Mouse (Mus musculus): ENCODE measurements around the gene Tcea3. TPM values are rescaled to one million over a fixed set of nuclear protein-coding genes. Genes with fewer than 3 reads are reported as not detected.

Tcea3 gene
- polyA plus RNA-seq, 1 experiment from 2014 or later, result not detected

DNA sequence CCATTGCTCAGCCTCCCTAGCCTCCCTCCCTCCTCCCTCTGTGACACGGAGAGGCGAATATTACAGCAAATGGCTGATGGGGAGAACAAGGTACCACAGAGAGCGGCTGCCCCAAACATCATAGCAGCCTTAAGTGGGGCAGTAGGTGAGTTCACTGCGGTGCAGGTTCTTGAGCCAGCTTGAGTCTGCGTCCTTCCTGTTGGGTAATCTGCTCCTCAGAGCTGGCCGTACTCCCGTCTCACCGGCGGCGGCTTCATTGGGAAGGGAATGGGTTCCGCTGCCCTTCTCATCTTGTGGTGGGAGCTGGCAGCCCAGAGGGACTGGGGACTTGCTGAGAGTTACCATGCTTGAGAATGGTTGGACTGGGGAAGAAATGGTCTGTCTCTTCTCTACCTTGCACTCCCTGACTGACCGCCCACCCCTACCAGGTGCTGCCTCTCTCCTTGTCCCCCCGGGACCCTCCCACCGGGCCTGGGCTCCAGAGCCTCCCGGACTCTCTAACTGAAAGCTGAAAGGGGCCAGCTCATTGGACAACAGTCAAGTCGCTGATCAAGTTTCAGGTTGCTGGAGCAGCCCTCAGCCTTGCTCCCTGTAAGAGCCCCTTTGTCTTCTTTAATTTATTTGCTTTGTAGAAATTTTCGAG, 27.3 kb upstream of the Tcea3 start:
- no peak overlapping the region for H3K27ac ChIP-seq
- H3K36me3 ChIP-seq (ENCODE audit: inconsistent target), result no peaks in the 10 kb centered on the region
- H3K79me2 ChIP-seq (ENCODE audit: inconsistent target), result no peaks in the 10 kb centered on the region
- 14% methylated on average over 17 of the region's 17 CpGs for WGBS (ENCODE audit: missing documents)
- H3K4me3 ChIP-seq (ENCODE audit: inconsistent target), result no peak overlapping the region

DNA sequence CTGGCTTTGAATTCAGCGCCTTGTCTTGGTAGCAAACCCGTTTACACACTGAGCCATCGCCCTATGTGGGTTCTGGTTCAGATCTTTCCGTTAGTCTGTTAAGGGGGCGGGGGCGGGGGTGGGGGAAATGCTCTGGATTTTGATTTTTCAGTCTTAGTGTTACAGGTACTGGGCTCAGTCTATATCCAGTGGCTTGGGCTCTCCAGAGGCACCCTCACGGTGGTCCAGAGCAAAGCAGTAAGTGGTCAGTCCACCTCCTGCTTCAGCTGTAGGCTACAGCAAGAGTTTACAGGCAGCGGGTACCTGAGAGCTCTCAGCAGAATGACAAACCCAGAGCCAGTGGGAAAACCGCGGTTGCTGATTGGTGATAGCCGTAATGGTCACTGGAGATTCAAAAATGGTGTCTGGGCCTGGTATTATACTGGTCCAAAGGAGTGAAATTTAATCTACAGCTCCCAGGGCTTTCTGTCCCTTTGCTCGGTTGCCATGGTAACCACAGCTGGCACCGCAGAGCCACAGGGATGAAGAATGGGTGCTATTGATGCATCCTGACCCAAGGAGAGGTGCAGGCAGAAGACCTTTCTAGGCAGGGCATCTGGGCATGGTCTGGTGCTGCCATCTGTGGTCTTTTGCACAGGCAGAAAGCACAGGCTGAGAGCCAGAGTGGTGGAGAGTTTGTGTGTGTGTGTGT, 23.8 kb upstream of the Tcea3 start:
- H3K36me3 ChIP-seq (ENCODE audit: inconsistent target), result no peaks in the 10 kb centered on the region
- WGBS (ENCODE audit: missing documents), result 85% methylated on average over 12 of the region's 13 CpGs
- no peak overlapping the region for H3K4me3 ChIP-seq (ENCODE audit: inconsistent target)
- H3K79me2 ChIP-seq (ENCODE audit: inconsistent target), result no peaks in the 10 kb centered on the region
- no peak overlapping the region for H3K27ac ChIP-seq

DNA sequence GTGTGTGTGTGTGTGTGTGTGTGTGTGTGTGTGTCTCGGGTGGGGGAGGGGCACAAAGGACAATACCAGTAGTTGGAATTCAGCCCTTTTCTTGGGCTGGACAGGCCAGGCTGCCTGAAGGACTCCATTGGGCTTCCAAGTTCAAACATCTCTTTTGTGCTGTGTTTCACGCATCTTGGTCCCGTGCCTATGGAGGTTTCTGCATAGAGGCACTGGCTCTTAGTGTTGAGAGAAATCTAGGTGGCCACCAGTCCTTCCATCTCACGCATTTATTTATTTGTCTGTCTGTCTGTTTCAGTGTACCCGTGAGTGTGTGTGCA, 23.3 kb upstream of the Tcea3 start:
- no peaks in the 10 kb centered on the region for H3K36me3 ChIP-seq (ENCODE audit: inconsistent target)
- H3K79me2 ChIP-seq (ENCODE audit: inconsistent target), result no peaks in the 10 kb centered on the region
- H3K4me3 ChIP-seq (ENCODE audit: inconsistent target), result no peak overlapping the region
- H3K27ac ChIP-seq, result no peak overlapping the region
- 96% methylated on average over 4 of the region's 5 CpGs for WGBS (ENCODE audit: missing documents)

DNA sequence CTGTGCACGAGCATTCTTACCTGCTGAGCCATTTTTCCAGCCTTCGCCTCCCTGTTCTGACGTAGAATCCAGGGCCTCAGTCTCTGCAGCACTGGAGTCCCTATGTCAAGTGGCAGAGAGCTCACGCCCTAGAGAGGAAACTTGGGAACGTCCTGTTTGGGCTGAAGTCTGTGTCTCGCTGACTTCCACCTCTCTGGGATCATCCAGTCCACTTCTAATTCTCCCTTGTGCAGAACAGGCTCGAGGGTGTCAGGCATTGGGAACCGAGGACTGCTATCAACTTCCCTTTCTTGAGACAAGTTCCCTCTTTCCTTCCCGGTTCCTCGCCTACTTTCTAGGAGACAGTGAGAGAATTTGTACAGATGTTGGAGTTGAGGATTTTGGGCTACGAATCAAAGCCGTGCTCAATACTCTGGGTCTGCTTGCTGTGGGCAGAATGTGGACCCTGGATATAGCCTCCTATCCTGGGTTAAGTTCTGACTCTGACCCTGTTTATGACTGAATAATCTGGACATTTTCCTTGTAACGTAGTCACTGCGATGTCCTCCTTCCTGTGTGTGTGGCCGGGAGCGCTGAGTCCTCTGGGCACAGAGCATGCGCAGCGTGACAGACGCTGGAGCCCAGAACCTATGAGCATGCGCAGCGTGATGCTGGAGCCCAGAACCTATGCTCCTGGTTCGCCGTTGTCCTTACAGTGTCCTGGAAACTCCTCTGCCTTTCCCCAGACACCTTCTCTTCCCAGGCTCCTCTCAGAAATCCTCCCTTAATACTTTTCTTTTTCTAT, 22.7 kb upstream of the Tcea3 start:
- no peak overlapping the region for H3K27ac ChIP-seq
- WGBS (ENCODE audit: missing documents), result 65% methylated on average over 21 of the region's 23 CpGs
- no peak overlapping the region for H3K4me3 ChIP-seq (ENCODE audit: inconsistent target)
- H3K36me3 ChIP-seq (ENCODE audit: inconsistent target), result no peaks in the 10 kb centered on the region
- H3K79me2 ChIP-seq (ENCODE audit: inconsistent target), result no peaks in the 10 kb centered on the region

DNA sequence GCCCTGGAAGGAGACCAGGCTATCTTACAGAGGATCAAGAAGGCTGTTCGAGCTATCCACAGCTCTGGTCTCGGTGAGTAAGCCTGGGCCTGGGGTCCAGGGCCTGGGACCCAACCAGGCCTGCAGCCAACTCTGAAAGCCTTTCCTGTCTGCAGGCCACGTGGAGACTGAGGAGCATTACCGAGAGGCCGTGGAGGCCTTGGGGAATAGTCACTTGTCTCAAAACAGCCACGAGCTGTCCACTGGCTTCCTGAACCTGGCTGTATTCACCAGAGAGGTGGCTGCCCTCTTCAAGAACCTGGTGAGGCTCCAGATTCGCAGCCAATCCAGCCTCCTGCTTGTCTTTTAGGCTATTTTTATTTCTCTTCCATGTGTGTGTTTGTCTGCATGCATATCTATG, 20.1 kb upstream of the Tcea3 start:
- WGBS (ENCODE audit: missing documents), result 73% methylated on average over 6 of the region's 7 CpGs
- Histone ChIP-seq H3K27ac (no peak overlapping the region), H3K79me2 (ENCODE audit: inconsistent target) (no peaks in the 10 kb centered on the region), H3K36me3 (ENCODE audit: inconsistent target) (no peaks in the 10 kb centered on the region), H3K4me3 (ENCODE audit: inconsistent target) (no peak overlapping the region)

DNA sequence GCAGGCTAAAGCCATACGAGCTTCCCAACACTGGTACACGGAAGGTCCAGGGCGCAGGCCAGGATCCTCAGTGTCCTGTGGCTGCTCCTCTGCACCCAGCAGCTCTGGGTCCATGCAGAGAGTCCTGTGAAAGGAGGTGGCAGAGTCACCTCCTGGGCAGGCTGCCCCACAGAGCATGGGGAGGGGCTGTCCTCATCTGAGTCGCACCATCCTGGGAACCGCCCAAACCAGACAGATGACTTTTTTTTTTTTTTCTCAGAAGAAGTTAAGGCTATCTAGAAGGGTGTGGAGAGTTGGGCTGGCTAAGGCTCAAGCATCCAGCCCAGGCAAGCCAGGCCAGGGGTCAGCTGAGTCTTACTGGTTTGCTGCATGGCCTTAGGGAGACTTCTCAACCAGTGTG, 18.9 kb upstream of the Tcea3 start:
- Histone ChIP-seq H3K36me3 (ENCODE audit: inconsistent target) (no peaks in the 10 kb centered on the region), H3K79me2 (ENCODE audit: inconsistent target) (no peaks in the 10 kb centered on the region), H3K27ac (no peak overlapping the region), H3K4me3 (ENCODE audit: inconsistent target) (no peak overlapping the region)
- 82% methylated on average over 5 of the region's 5 CpGs for WGBS (ENCODE audit: missing documents)

DNA sequence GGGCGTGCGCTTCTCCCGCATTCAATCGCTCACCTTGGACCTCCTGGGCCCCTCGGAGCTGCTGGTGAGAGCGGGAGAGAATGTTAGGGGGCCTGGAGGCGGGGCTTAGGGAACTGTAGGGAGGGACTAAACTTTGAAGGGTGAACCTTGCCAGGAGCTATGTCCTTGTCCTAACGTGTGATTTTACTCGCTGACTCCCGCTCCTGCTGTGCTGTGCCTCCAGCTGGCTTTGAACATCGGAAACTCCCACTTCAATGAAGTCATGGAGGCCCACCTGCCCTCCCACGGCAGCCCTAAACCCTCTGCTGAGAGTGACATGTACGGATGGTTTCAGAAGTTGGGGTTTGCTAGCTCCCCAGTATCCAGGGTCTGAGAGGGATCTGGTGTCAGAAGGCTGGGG, 8.9 kb upstream of the Tcea3 start:
- Histone ChIP-seq H3K36me3 (ENCODE audit: inconsistent target) (no peaks in the 10 kb centered on the region), H3K27ac (no peak overlapping the region), H3K79me2 (ENCODE audit: inconsistent target) (no peaks in the 10 kb centered on the region), H3K4me3 (ENCODE audit: inconsistent target) (no peak overlapping the region)
- WGBS (ENCODE audit: missing documents), result 26% methylated on average over 13 of the region's 13 CpGs

DNA sequence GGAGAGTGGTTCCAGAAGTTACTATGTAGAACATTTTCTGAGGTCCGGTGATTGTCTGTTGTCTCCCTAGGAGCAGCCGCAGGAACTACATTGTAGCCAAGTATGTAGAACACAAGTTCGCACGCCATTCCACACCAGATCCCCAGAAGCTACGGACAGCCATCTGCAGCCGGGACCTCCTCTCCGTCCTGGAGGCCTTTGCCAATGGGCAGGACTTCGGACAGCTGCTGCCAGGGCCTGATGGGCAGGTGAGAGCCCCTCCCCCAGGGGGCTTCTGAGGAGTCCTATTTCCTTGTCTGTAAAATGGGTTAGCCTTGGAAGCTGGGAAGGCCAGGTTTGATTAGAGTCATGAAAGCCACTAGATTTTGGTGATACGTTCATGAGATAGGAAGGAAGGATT, 8.4 kb upstream of the Tcea3 start:
- 76% methylated on average over 9 of the region's 9 CpGs for WGBS (ENCODE audit: missing documents)
- Histone ChIP-seq H3K36me3 (ENCODE audit: inconsistent target) (no peaks in the 10 kb centered on the region), H3K79me2 (ENCODE audit: inconsistent target) (no peaks in the 10 kb centered on the region), H3K4me3 (ENCODE audit: inconsistent target) (no peak overlapping the region), H3K27ac (no peak overlapping the region)

DNA sequence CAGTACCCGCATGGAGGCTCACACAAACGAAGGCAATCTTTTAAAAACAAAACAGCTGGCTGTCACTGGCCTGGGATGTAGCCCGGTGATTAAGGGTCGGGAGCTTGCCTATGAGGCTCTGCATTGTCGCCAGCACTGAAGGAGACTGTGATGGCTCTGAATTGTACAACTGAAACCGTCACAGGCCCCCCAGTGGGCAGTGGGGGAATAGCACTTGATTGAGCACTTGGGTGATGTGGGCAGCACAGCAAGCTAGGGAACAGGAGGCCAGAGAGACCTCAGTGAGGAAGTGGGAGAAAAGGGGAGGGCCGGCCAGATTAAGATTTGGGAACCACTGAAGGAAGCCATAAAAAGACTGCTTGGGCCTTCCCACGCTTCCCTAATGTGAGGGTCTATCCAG, 7.9 kb upstream of the Tcea3 start:
- no peak overlapping the region for H3K4me3 ChIP-seq (ENCODE audit: inconsistent target)
- WGBS (ENCODE audit: missing documents), result 13% methylated on average over 8 of the region's 8 CpGs
- H3K27ac ChIP-seq, result no peak overlapping the region
- H3K79me2 ChIP-seq (ENCODE audit: inconsistent target), result no peaks in the 10 kb centered on the region
- H3K36me3 ChIP-seq (ENCODE audit: inconsistent target), result no peaks in the 10 kb centered on the region

DNA sequence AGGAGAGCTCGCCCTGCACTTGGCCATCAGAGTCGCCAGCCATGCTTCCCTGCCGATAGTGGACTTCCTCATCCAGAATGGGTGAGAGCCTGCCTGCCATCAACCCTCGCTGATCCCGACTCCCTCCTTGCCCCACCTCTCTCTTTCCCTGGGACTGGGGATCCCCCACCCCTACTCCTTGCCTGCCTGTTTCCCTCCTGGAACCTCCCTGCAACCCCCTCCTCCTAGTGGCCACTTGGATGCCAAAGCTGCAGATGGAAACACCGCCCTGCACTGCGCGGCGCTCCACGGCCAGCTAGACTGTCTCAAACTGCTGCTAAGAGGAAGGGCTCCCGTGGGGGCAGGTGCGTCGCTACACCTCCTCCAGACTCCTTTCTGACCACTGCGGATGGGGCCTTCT, 7.4 kb upstream of the Tcea3 start:
- Histone ChIP-seq H3K36me3 (ENCODE audit: inconsistent target) (no peaks in the 10 kb centered on the region), H3K27ac (no peak overlapping the region), H3K79me2 (ENCODE audit: inconsistent target) (no peaks in the 10 kb centered on the region), H3K4me3 (ENCODE audit: inconsistent target) (no peak overlapping the region)
- 66% methylated on average over 14 of the region's 14 CpGs for WGBS (ENCODE audit: missing documents)

DNA sequence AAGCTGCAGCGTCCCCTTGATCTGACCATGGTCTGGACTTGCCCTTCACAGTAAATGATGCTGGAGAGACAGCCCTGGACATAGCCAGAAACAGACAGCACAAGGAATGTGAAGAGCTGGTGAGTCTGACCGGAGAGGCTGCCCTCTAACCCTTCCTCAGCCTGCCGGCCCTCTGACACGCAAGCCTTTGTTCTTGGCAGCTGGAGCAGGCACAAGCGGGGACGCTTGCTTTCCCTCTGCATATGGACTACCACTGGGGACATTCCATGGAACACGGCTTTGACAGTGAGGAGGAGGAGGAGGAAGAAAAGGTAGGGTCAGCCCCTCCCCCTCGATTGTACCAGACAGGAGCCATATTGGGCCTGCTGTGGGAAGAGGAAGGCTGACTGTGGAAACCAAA, 6.6 kb upstream of the Tcea3 start:
- Histone ChIP-seq H3K79me2 (ENCODE audit: inconsistent target) (no peaks in the 10 kb centered on the region), H3K36me3 (ENCODE audit: inconsistent target) (no peaks in the 10 kb centered on the region), H3K27ac (no peak overlapping the region), H3K4me3 (ENCODE audit: inconsistent target) (no peak overlapping the region)
- 89% methylated on average over 8 of the region's 8 CpGs for WGBS (ENCODE audit: missing documents)

DNA sequence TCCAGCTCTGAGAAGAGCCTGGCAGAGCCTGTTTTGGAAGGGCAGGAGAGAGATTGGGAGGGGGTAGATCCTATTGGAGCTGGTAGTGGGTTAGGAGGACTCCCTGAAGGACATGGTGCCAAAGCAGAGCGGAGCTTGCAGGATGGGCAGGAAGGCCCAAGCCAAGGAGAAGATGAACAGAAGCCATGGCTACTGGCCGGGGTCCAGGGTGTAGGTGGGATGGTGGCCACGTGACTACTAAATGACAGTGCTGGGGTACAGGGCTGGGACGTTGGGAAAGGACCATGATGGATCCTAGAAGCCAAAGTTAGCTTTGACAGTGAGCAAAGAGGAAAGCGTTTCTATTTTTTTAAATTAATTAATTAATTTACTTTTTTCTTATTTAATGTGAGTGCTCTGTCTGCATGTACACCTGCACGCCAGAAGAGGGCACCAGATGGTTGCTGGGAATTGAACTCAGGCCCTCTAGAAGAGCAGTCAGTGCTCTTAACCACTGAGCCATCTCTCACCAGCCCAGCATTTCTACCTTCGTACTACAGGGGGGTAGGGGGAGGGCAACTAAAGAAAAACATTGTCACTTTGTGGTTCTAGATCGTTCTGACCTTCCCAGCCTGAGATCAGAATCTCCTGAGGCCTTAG, 5.3 kb upstream of the Tcea3 start:
- 47% methylated on average over 8 of the region's 8 CpGs for WGBS (ENCODE audit: missing documents)
- H3K36me3 ChIP-seq (ENCODE audit: inconsistent target), result no peaks in the 10 kb centered on the region
- no peak overlapping the region for H3K4me3 ChIP-seq (ENCODE audit: inconsistent target)
- H3K27ac ChIP-seq, result no peak overlapping the region
- no peaks in the 10 kb centered on the region for H3K79me2 ChIP-seq (ENCODE audit: inconsistent target)

DNA sequence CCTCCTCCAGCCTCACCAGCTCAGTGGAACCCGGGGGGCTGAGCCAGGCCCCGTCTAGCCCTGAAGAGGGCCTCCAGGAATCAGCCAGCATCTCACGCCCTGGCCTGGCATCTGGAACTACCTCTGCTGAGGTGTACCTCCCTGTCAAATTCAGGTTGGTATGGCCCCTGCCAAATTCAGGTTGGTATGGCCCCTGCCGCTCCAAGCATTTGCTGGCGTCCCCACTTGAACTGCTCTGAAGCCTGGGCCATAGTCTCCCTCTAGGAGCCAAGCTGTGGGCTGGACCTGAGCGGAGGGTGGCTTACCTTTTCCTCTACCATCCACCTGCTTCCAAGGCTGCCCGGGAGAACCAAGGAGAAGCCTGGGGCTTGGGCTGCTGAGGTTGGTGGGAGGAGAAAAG, 4.8 kb upstream of the Tcea3 start:
- WGBS (ENCODE audit: missing documents), result 86% methylated on average over 7 of the region's 7 CpGs
- H3K79me2 ChIP-seq (ENCODE audit: inconsistent target), result no peaks in the 10 kb centered on the region
- H3K36me3 ChIP-seq (ENCODE audit: inconsistent target), result no peaks in the 10 kb centered on the region
- H3K4me3 ChIP-seq (ENCODE audit: inconsistent target), result no peak overlapping the region
- H3K27ac ChIP-seq, result no peak overlapping the region

DNA sequence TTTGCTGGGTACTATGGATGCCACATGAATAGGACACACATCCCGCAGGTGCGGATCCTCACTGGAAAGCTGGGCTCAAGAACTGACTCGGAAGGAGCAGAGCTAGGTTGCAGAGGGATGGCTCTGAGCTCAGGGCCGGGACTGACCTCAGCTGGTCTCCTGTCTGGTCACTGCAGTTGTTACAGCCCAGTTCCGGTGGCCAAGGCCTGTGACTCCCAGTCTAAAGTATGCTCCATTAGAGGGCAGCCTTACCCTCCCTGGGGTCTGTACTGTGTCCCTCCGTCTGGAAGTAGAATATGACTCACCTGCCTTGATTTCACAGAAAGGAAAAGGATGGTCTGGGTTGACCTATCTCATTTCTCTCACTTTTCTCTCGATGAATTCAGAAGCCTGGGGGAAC, 3.3 kb upstream of the Tcea3 start:
- no peak overlapping the region for H3K4me3 ChIP-seq (ENCODE audit: inconsistent target)
- H3K27ac ChIP-seq, result no peak overlapping the region
- H3K36me3 ChIP-seq (ENCODE audit: inconsistent target), result no peaks in the 10 kb centered on the region
- H3K79me2 ChIP-seq (ENCODE audit: inconsistent target), result no peaks in the 10 kb centered on the region
- WGBS (ENCODE audit: missing documents), result 89% methylated on average over 7 of the region's 7 CpGs

DNA sequence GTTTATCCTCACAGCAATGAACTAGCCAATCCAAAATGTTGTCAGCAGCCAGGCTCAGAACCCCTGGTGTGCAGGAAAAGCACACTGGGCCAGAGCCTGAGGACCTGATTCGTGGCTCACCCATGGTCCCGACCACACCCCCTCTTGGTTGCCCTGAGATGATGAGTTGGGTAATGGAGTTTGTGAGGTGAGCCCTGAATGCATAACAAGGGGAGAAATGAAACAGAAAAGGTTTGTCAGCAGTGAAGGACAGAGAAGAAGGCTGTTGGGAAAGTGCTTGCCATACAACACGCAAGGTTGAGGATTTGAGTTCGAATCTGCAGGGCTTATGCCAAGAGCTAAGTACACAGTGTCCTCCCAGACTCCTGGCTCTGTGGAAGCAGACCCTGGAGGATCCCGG, 1.8 kb upstream of the Tcea3 start:
- no peaks in the 10 kb centered on the region for H3K79me2 ChIP-seq (ENCODE audit: inconsistent target)
- 49% methylated on average over 5 of the region's 5 CpGs for WGBS (ENCODE audit: missing documents)
- H3K36me3 ChIP-seq (ENCODE audit: inconsistent target), result no peaks in the 10 kb centered on the region
- H3K4me3 ChIP-seq (ENCODE audit: inconsistent target), result no peak overlapping the region
- H3K27ac ChIP-seq, result no peak overlapping the region
